12 mouse cellular contexts compared by ENCODE assay signal in genomic region chr4:150865371-150865770, GRCm38 (mm10). TPM values are rescaled to one million over a fixed set of nuclear protein-coding genes. Genes with fewer than 3 reads are reported as not detected.
A peak's percentile ranks its signal among the peaks of the same experiment; 100 is the strongest.
DNase-seq lines count a peak whose midpoint lies in the region; TF ChIP-seq lines count a peak whose summit lies in the region.
"Had no signal": no experiment of that assay in that cellular context is flagged by ENCODE, and none has a peak within 500 bp of the region (broad histone marks: within the 10 kb centered on the region; RNA-seq: fewer than 3 reads in every experiment).

No protein-coding gene starts in this region.

- no peaks in the 10 kb centered on the region for H3K27me3 ChIP-seq in kidney, adult 2 months (replicated peaks; ENCODE audit: control insufficient read depth, insufficient read depth, low read length)
- H3K27me3 ChIP-seq: hindbrain, embryonic 15.5 days; lung, embryonic 15.5 days had no signal

- H3K4me3 ChIP-seq in kidney, adult 2 months (ENCODE audit: insufficient read depth, low read depth, low read length): no peak overlapping the region
- H3K4me3 ChIP-seq: erythroblast, embryonic 14.5 days; hindbrain, embryonic 15.5 days; lung, embryonic 15.5 days had no signal

- peak; percentile 43 for DNase-seq in kidney, adult 2 months
- no peak for DNase-seq in kidney, postnatal 36 days
- peak; percentile 61 for DNase-seq in thymus, postnatal 0 days (ENCODE audit: low spot score)
- DNase-seq in thymus, postnatal 36 days: no peak
- DNase-seq in brain, adult 2 months (ENCODE audit: low read depth, low spot score): peak; percentile 69
- DNase-seq in right cerebral cortex, postnatal 4 days: no peak
- no peak for DNase-seq in left cerebral cortex, adult 11 months (ENCODE audit: low spot score)
- DNase-seq: gastrocnemius, postnatal 25 days; right cerebral cortex, postnatal 25 days had no signal

- TF ChIP-seq POLR2A in kidney, adult 2 months (IDR thresholded peaks at IDR 0.05; ENCODE audit: low read depth, low read length): no peak

- no peak overlapping the region for H3K27ac ChIP-seq in kidney, adult 2 months (ENCODE audit: insufficient read depth, low read depth, low read length)
- H3K27ac ChIP-seq: hindbrain, embryonic 15.5 days; lung, embryonic 15.5 days had no signal

- H3K36me3 ChIP-seq in kidney, adult 2 months (ENCODE audit: control insufficient read depth, insufficient read depth, low read length): peaks cover 31% of the 10 kb centered on the region

- H3K4me1 ChIP-seq in kidney, adult 2 months (ENCODE audit: control insufficient read depth, insufficient read depth, low read length): peaks cover 23% of the 10 kb centered on the region

- TF ChIP-seq CTCF in kidney, adult 2 months (conservative IDR thresholded peaks at IDR 0.05; ENCODE audit: insufficient read depth, insufficient read length, low read depth, low read length): 0 out of 2 replicates have a peak, but pooled peaks have one; percentile 12

RNA-seq across cellular contexts. Expression of gene Errfi1, which starts 11.7 kb away (rescaled TPM):
- polyA plus RNA-seq in kidney, adult 2 months (2012; rRNA removed): 230 TPM in 2 replicates
- 15.7 and 16.7 TPM in 2 replicates for polyA plus RNA-seq in thymus, postnatal 0 days (2015; fragmentation: Nextera tagmentation; extraction: Ambion mirVana)
- polyA plus RNA-seq: erythroblast, embryonic 14.5 days had no signal

RNA-seq across cellular contexts. Expression of gene Park7, which starts 48.9 kb away (rescaled TPM):
- polyA plus RNA-seq in kidney, adult 2 months (2012; rRNA removed): 314 and 444 TPM in 2 replicates
- 509 and 526 TPM in 2 replicates for polyA plus RNA-seq in thymus, postnatal 0 days (2015; fragmentation: Nextera tagmentation; extraction: Ambion mirVana)

RNA-seq across cellular contexts. Expression of gene Tnfrsf9, which starts 49.0 kb away (rescaled TPM):
- 0.14 and 0.86 TPM in 2 replicates for polyA plus RNA-seq in kidney, adult 2 months (2012; rRNA removed)
- 8.5 and 9.6 TPM in 2 replicates for polyA plus RNA-seq in thymus, postnatal 0 days (2015; fragmentation: Nextera tagmentation; extraction: Ambion mirVana)
- polyA plus RNA-seq: erythroblast, embryonic 14.5 days had no signal

Comparison
In these comparisons a context has a peak if more than half of its experiments do, and no peak if none do; other contexts are left out.
1. DNase-seq: peak in kidney, adult 2 months (single experiment), thymus, postnatal 0 days (single experiment) and brain, adult 2 months (single experiment); none in kidney, postnatal 36 days (0 of 2), thymus, postnatal 36 days (0 of 2), right cerebral cortex, postnatal 4 days (single experiment) and left cerebral cortex, adult 11 months (single experiment).
2. RNA of gene Errfi1, which starts 11.7 kb away (polyA plus RNA-seq): 230 TPM in kidney, adult 2 months; 15.7 to 16.7 TPM in thymus, postnatal 0 days; every median in the first group is over 10 times any median in the second.